Mouse (Mus musculus): ENCODE measurements around the gene Chrm5. TPM values are rescaled to one million over a fixed set of nuclear protein-coding genes. Genes with fewer than 3 reads are reported as not detected.

Gene Chrm5
- total and polyA plus RNA-seq, 3 experiments: not detected

- no peaks in the 10 kb centered on the region for H3K4me1 ChIP-seq (ENCODE audit: control insufficient read depth, insufficient read depth, low read length)
- no peaks in the 10 kb centered on the region for H3K79me2 ChIP-seq (replicated peaks; ENCODE audit: control insufficient read depth, insufficient read depth, low read length)
- H3K4me3 ChIP-seq: no peak overlapping the region
- no peak overlapping the region for H3K9ac ChIP-seq (ENCODE audit: low read depth, low read length)
- intact Hi-C loops (cut with DNase I): no loop called here
- H3K27ac ChIP-seq: no peak overlapping the region
- no peak for DNase-seq
- H3K27me3 ChIP-seq (ENCODE audit: control insufficient read depth, insufficient read depth, low read length): no peaks in the 10 kb centered on the region
- no peak for TF ChIP-seq CTCF (IDR thresholded peaks at IDR 0.05)
- no peak for TF ChIP-seq EP300 (IDR thresholded peaks at IDR 0.05; ENCODE audit: insufficient read depth, low read depth, low read length)
- TF ChIP-seq POLR2A (IDR thresholded peaks at IDR 0.05; ENCODE audit: insufficient read depth, low read depth, low read length): no peak
- H3K36me3 ChIP-seq (ENCODE audit: control insufficient read depth, insufficient read depth, low read length): no peaks in the 10 kb centered on the region
- 79% methylated on average over 6 of the region's 6 CpGs for WGBS
Observed at GRCm38 (mm10) chr2:112476554-112476953, 4.0 kb downstream of the Chrm5 start.

GRCm38 (mm10) chr2:112474997-112475724 is 5.4 kb downstream of the Chrm5 start:
- no peak for DNase-seq
- Histone ChIP-seq H3K36me3 (ENCODE audit: control insufficient read depth, insufficient read depth, low read length) (no peaks in the 10 kb centered on the region), H3K4me1 (ENCODE audit: control insufficient read depth, insufficient read depth, low read length) (peaks cover 3% of the 10 kb centered on the region; the same call in 1 of the 2 replicates), H3K79me2 (replicated peaks; ENCODE audit: control insufficient read depth, insufficient read depth, low read length) (no peaks in the 10 kb centered on the region), H3K27ac (no peak overlapping the region), H3K9ac (ENCODE audit: low read depth, low read length) (no peak overlapping the region), H3K27me3 (ENCODE audit: control insufficient read depth, insufficient read depth, low read length) (no peaks in the 10 kb centered on the region), H3K4me3 (no peak overlapping the region)
- intact Hi-C loops (cut with DNase I): no loop called here
- TF ChIP-seq EP300 (IDR thresholded peaks at IDR 0.05; ENCODE audit: insufficient read depth, low read depth, low read length): no peak
- no peak for TF ChIP-seq CTCF (IDR thresholded peaks at IDR 0.05)
- TF ChIP-seq POLR2A (IDR thresholded peaks at IDR 0.05; ENCODE audit: insufficient read depth, low read depth, low read length): no peak
- 67% methylated on average over 5 of the region's 5 CpGs for WGBS

GRCm38 (mm10) chr2:112472076-112472475 is 8.5 kb downstream of the Chrm5 start:
- Histone ChIP-seq H3K36me3 (ENCODE audit: control insufficient read depth, insufficient read depth, low read length) (no peaks in the 10 kb centered on the region), H3K79me2 (replicated peaks; ENCODE audit: control insufficient read depth, insufficient read depth, low read length) (no peaks in the 10 kb centered on the region), H3K27me3 (ENCODE audit: control insufficient read depth, insufficient read depth, low read length) (no peaks in the 10 kb centered on the region), H3K4me3 (no peak overlapping the region), H3K4me1 (ENCODE audit: control insufficient read depth, insufficient read depth, low read length) (peaks cover 3% of the 10 kb centered on the region), H3K9ac (ENCODE audit: low read depth, low read length) (no peak overlapping the region), H3K27ac (no peak overlapping the region)
- intact Hi-C loops (cut with DNase I): no loop called here
- DNase-seq: no peak
- WGBS: 87% methylated on average over 2 of the region's 2 CpGs
- TF ChIP-seq CTCF (IDR thresholded peaks at IDR 0.05): no peak
- no peak for TF ChIP-seq EP300 (IDR thresholded peaks at IDR 0.05; ENCODE audit: insufficient read depth, low read depth, low read length)
- no peak for TF ChIP-seq POLR2A (IDR thresholded peaks at IDR 0.05; ENCODE audit: insufficient read depth, low read depth, low read length)

- no peaks in the 10 kb centered on the region for H3K27me3 ChIP-seq (ENCODE audit: control insufficient read depth, insufficient read depth, low read length)
- H3K27ac ChIP-seq: peak overlapping the region; percentile 38
- peaks cover 3% of the 10 kb centered on the region for H3K4me1 ChIP-seq (ENCODE audit: control insufficient read depth, insufficient read depth, low read length)
- H3K9ac ChIP-seq (ENCODE audit: low read depth, low read length): no peak overlapping the region
- intact Hi-C loops (cut with DNase I): no loop called here
- TF ChIP-seq POLR2A (IDR thresholded peaks at IDR 0.05; ENCODE audit: insufficient read depth, low read depth, low read length) (no peak), CTCF (IDR thresholded peaks at IDR 0.05) (no peak), EP300 (IDR thresholded peaks at IDR 0.05; ENCODE audit: insufficient read depth, low read depth, low read length) (no peak)
- 49% methylated on average over 5 of the region's 5 CpGs for WGBS
- peak in 1 of 2 experiments; percentile 18 for DNase-seq
- H3K79me2 ChIP-seq (replicated peaks; ENCODE audit: control insufficient read depth, insufficient read depth, low read length): no peaks in the 10 kb centered on the region
- no peak overlapping the region for H3K4me3 ChIP-seq
- no peaks in the 10 kb centered on the region for H3K36me3 ChIP-seq (ENCODE audit: control insufficient read depth, insufficient read depth, low read length)
Observed at GRCm38 (mm10) chr2:112470961-112471381, 9.6 kb downstream of the Chrm5 start.

GRCm38 (mm10) chr2:112469542-112469941 is 11.0 kb downstream of the Chrm5 start:
- no peak for TF ChIP-seq CTCF (IDR thresholded peaks at IDR 0.05)
- no peak for TF ChIP-seq EP300 (IDR thresholded peaks at IDR 0.05; ENCODE audit: insufficient read depth, low read depth, low read length)
- no peak for TF ChIP-seq POLR2A (IDR thresholded peaks at IDR 0.05; ENCODE audit: insufficient read depth, low read depth, low read length)
- Histone ChIP-seq H3K36me3 (ENCODE audit: control insufficient read depth, insufficient read depth, low read length) (no peaks in the 10 kb centered on the region), H3K9ac (ENCODE audit: low read depth, low read length) (no peak overlapping the region), H3K79me2 (replicated peaks; ENCODE audit: control insufficient read depth, insufficient read depth, low read length) (no peaks in the 10 kb centered on the region), H3K4me3 (no peak overlapping the region), H3K27ac (no peak overlapping the region), H3K4me1 (ENCODE audit: control insufficient read depth, insufficient read depth, low read length) (peaks cover 3% of the 10 kb centered on the region), H3K27me3 (ENCODE audit: control insufficient read depth, insufficient read depth, low read length) (no peaks in the 10 kb centered on the region)
- intact Hi-C loops (cut with DNase I): no loop called here
- DNase-seq: no peak

- peak; percentile 29 for TF ChIP-seq CTCF (IDR thresholded peaks at IDR 0.05)
- no peak for TF ChIP-seq POLR2A (IDR thresholded peaks at IDR 0.05; ENCODE audit: insufficient read depth, low read depth, low read length)
- Histone ChIP-seq H3K36me3 (ENCODE audit: control insufficient read depth, insufficient read depth, low read length) (peaks cover 9% of the 10 kb centered on the region), H3K4me3 (no peak overlapping the region), H3K27me3 (ENCODE audit: control insufficient read depth, insufficient read depth, low read length) (no peaks in the 10 kb centered on the region), H3K4me1 (ENCODE audit: control insufficient read depth, insufficient read depth, low read length) (no peaks in the 10 kb centered on the region; the same call in none of the 2 replicates), H3K9ac (ENCODE audit: low read depth, low read length) (no peak overlapping the region), H3K79me2 (replicated peaks; ENCODE audit: control insufficient read depth, insufficient read depth, low read length) (peaks cover 2% of the 10 kb centered on the region; the same call in 1 of the 2 replicates), H3K27ac (no peak overlapping the region)
- 88% methylated on average over 3 of the region's 3 CpGs for WGBS
- intact Hi-C loops (cut with DNase I): no loop called here
- no peak for DNase-seq
Observed at GRCm38 (mm10) chr2:112460557-112460956, 20.0 kb downstream of the Chrm5 start.

All from heart, adult 2 months (tissue).